ENCODE assay signal across 8 mouse cellular contexts in genomic region chr6:128798772-128799143, GRCm38 (mm10). TPM values are rescaled to one million over a fixed set of nuclear protein-coding genes. Genes with fewer than 3 reads are reported as not detected.
DNase-seq lines count a peak whose midpoint lies in the region; ATAC-seq lines count a peak whose summit lies in the region.
"Not testable (repeated sequence)": the region's sequence is repeated elsewhere in the genome, so short reads cannot be mapped to it uniquely, and the experiment has no call there.

No protein-coding gene starts in this region.

- not testable (repeated sequence) for H3K79me2 ChIP-seq in macrophage (ENCODE audit: inconsistent target)

- peak overlapping the region; percentile 68 for H3K27ac ChIP-seq in macrophage

- WGBS in macrophage (ENCODE audit: missing documents), result 2% methylated on average over 16 of the region's 20 CpGs

- peak overlapping the region; percentile 81 for H3K4me3 ChIP-seq in macrophage (ENCODE audit: inconsistent target)

- ATAC-seq in activated CD4-positive, CD25-positive, alpha-beta regulatory T cell, adult 4 months, result peak; percentile 2
- ATAC-seq in inflammation-experienced regulatory T-cells, adult 6 months, result peak; percentile 14

- DNase-seq in embryo, embryonic 10.5 days (ENCODE audit: low spot score), result peak; percentile 91
- peak; percentile 64 for DNase-seq in gastrocnemius, postnatal 10 days
- peak; percentile 60 to 90 for DNase-seq in left cerebral cortex, adult 8-10 months (ENCODE audit: low spot score in 2 of 2)
- peak; percentile 69 for DNase-seq in retina, postnatal 7 days (ENCODE audit: low read depth, low spot score)
- DNase-seq in urinary bladder, adult 18-20 months (ENCODE audit: low spot score in 2 of 2), result peak; percentile 63

- not testable (repeated sequence) for H3K36me3 ChIP-seq in macrophage (ENCODE audit: inconsistent target)

RNA-seq across cellular contexts. Expression of gene Klrb1c, which starts 9.7 kb away (rescaled TPM):
- polyA plus RNA-seq in activated CD4-positive, CD25-positive, alpha-beta regulatory T cell, adult 4 months (2017; shearing (Covaris generic)), result 1 to 10 TPM; 1.5 to 3.8 TPM
- under 1 TPM in 1 of 2 experiments, not detected in 1; 0.14 TPM for total RNA-seq in gastrocnemius, postnatal 10 days (2021)
- polyA plus RNA-seq in inflammation-experienced regulatory T-cells, adult 6 months (2017; shearing (Covaris generic)), result under 1 TPM; 0.33 to 0.67 (median 0.34) TPM
- total RNA-seq in left cerebral cortex, adult 8-10 months (2022), result under 1 TPM in 1 of 4 experiments, not detected in 3; 0.25 TPM
- total RNA-seq in macrophage (2018; cell fraction: chromatin; rRNA removed), result not detected
- total RNA-seq in macrophage (2018; cell fraction: cytosol; rRNA removed), result not detected
- not detected for total RNA-seq in macrophage (2018; cell fraction: nucleus; rRNA removed)
- polyA plus RNA-seq in macrophage (2018), result 0.22 TPM in 1 of 3 replicates, not detected in the others

RNA-seq across cellular contexts. Expression of gene Gm44511, which starts 27.4 kb away (rescaled TPM):
- not detected for polyA plus RNA-seq in activated CD4-positive, CD25-positive, alpha-beta regulatory T cell, adult 4 months (2017; shearing (Covaris generic))
- total RNA-seq in gastrocnemius, postnatal 10 days (2021), result not detected
- polyA plus RNA-seq in inflammation-experienced regulatory T-cells, adult 6 months (2017; shearing (Covaris generic)), result not detected
- under 1 TPM in 1 of 4 experiments, not detected in 3; 0.82 TPM for total RNA-seq in left cerebral cortex, adult 8-10 months (2022)
- not detected for total RNA-seq in macrophage (2018; cell fraction: chromatin; rRNA removed)
- total RNA-seq in macrophage (2018; cell fraction: cytosol; rRNA removed), result not detected
- 1 to 10 TPM in 1 of 26 experiments, not detected in 25; 1.8 TPM for total RNA-seq in macrophage (2018; cell fraction: nucleus; rRNA removed)
- not detected in 3 replicates for polyA plus RNA-seq in macrophage (2018)

RNA-seq across cellular contexts. Expression of gene Klrb1b, which starts 27.4 kb away (rescaled TPM):
- polyA plus RNA-seq in activated CD4-positive, CD25-positive, alpha-beta regulatory T cell, adult 4 months (2017; shearing (Covaris generic)), result not detected
- total RNA-seq in gastrocnemius, postnatal 10 days (2021), result not detected
- under 1 TPM in 1 of 3 experiments, not detected in 2; 0.79 TPM for polyA plus RNA-seq in inflammation-experienced regulatory T-cells, adult 6 months (2017; shearing (Covaris generic))
- under 1 TPM in 2 of 4 experiments, not detected in 2; 0.46 to 0.70 TPM for total RNA-seq in left cerebral cortex, adult 8-10 months (2022)
- not detected for total RNA-seq in macrophage (2018; cell fraction: chromatin; rRNA removed)
- under 1 TPM in 3 of 26 experiments, not detected in 23; 0.05 to 0.19 (median 0.05) TPM for total RNA-seq in macrophage (2018; cell fraction: cytosol; rRNA removed)
- not detected for total RNA-seq in macrophage (2018; cell fraction: nucleus; rRNA removed)
- 0.24 TPM in 1 of 3 replicates, not detected in the others for polyA plus RNA-seq in macrophage (2018)

Comparison
In these comparisons a context has a peak if more than half of its experiments do, and no peak if none do; other contexts are left out.
1. Peak in every context shown above with its lines: DNase-seq, ATAC-seq, H3K4me3 ChIP-seq and H3K27ac ChIP-seq.